Mouse (Mus musculus): ENCODE results near the gene Csf2rb2.
"Not testable (repeated sequence)": the region's sequence is repeated elsewhere in the genome, so short reads cannot be mapped to it uniquely, and the experiment has no call there.

DNA sequence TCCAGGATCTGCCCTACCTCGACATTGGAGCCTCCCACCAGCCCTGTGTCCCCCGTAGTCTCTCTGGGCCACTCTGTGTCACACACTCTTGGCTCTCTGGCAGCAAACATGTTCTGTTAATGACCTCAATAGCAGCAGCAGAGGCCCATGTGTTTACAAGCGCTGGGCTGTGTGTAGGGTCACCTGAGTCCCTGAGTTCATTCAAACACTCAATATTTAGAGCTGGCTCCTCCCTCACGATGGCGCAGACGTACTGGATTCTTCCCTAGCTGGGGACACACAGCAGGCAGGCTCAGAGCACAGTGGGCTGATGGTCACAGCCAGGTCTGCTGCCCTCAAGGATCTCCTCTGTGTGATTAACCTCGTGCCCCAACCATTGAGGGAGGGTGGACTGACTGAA is 35.4 kb upstream of the Csf2rb2 start:
- not testable (repeated sequence) for TF ChIP-seq GATA1 (IDR thresholded peaks at IDR 0.05; ENCODE audit: borderline replicate concordance, low read length); FLI1 (IDR thresholded peaks at IDR 0.05; ENCODE audit: low read length)

Measured in megakaryocyte, embryonic 14.5 days (primary cell).